Mouse (Mus musculus) stomach, postnatal 0 days (tissue): ENCODE measurements around the gene Nr4a1.

Source experiments
- CTCF ChIP-seq: IDR thresholded peaks from 2 replicates; pipeline ENCODE4 v1.5.1; 2016; ENCODE audit warnings: antibody characterized with exemption, low read depth, mild to moderate bottlenecking, moderate library complexity
- EP300 ChIP-seq: optimal IDR thresholded peaks from 2 replicates; pipeline ENCODE3; 2016; ENCODE audit warnings: antibody characterized with exemption

GRCm38 (mm10) chr15:101308440-101309348 lies 54.6 kb downstream of the Nr4a1 start:
- TF ChIP-seq CTCF: no peak
- TF ChIP-seq EP300: no peak
